Mouse (Mus musculus) erythroid progenitor cell, adult 5-6 weeks (primary cell): Measurements from ENCODE around the gene Hist1h2bj. TPM values are rescaled to one million over a fixed set of nuclear protein-coding genes. Genes with fewer than 3 reads are reported as not detected.

Experiments used
- total RNA-seq, 2 experiments: library from RNA; stranded (forward) in 1 of 2; stranded (reverse) in 1 of 2; fragments of 150-400 nt in 1 of 2; fragments of 186-747, 209-891 nt in 1 of 2; gene quantifications; 2 replicates each; pipeline versions ENCODE4 v1.2.3 to v1.2.4; 2015 to 2017; ENCODE audit warnings: low replicate concordance in 2 of 2

Hist1h2bj gene
- total RNA-seq, 2 experiments from 2014 or later = 153 to 1,461 TPM

Other genes with a start within 250 kb of the Hist1h2bj start
- gene Hist1h2bq, start 233.0 kb upstream of the Hist1h2bj start, total RNA-seq (2015; ENCODE audit: low replicate concordance) = 607 and 1,040 TPM in 2 replicates
- 124 and 1,223 TPM in 2 replicates for gene Hist1h2bq, start 233.0 kb upstream of the Hist1h2bj start, total RNA-seq (2017; ENCODE audit: low replicate concordance)
- gene Hist1h2ao, start 232.7 kb upstream of the Hist1h2bj start, total RNA-seq (2015; ENCODE audit: low replicate concordance) = 587 and 743 TPM in 2 replicates
- 2,181 TPM in 1 of 2 replicates, not detected in the other for gene Hist1h2ao, start 232.7 kb upstream of the Hist1h2bj start, total RNA-seq (2017; ENCODE audit: low replicate concordance)
- gene Hist1h4m, start 231.5 kb upstream of the Hist1h2bj start, total RNA-seq (2015; ENCODE audit: low replicate concordance) = 328 and 512 TPM in 2 replicates
- 4,244 and 7,239 TPM in 2 replicates for gene Hist1h4m, start 231.5 kb upstream of the Hist1h2bj start, total RNA-seq (2017; ENCODE audit: low replicate concordance)
- gene Hist1h4n, start 211.0 kb upstream of the Hist1h2bj start, total RNA-seq (2015; ENCODE audit: low replicate concordance) = 169 and 258 TPM in 2 replicates
- 2,740 and 4,790 TPM in 2 replicates for gene Hist1h4n, start 211.0 kb upstream of the Hist1h2bj start, total RNA-seq (2017; ENCODE audit: low replicate concordance)
- 209 and 329 TPM in 2 replicates for gene Hist1h2ap, start 209.7 kb upstream of the Hist1h2bj start, total RNA-seq (2015; ENCODE audit: low replicate concordance)
- 6,300 and 16,342 TPM in 2 replicates for gene Hist1h2ap, start 209.7 kb upstream of the Hist1h2bj start, total RNA-seq (2017; ENCODE audit: low replicate concordance)
- gene Hist1h2br, start 209.5 kb upstream of the Hist1h2bj start, total RNA-seq (2015; ENCODE audit: low replicate concordance) = 696 and 939 TPM in 2 replicates
- 393 and 1,610 TPM in 2 replicates for gene Hist1h2br, start 209.5 kb upstream of the Hist1h2bj start, total RNA-seq (2017; ENCODE audit: low replicate concordance)
- gene Zfp184, start 98.1 kb upstream of the Hist1h2bj start, total RNA-seq (2015; ENCODE audit: low replicate concordance) = not detected in 2 replicates
- 1.3 TPM in 1 of 2 replicates, not detected in the other for gene Zfp184, start 98.1 kb upstream of the Hist1h2bj start, total RNA-seq (2017; ENCODE audit: low replicate concordance)
- gene Pom121l2, start 62.0 kb upstream of the Hist1h2bj start, total RNA-seq (2015; ENCODE audit: low replicate concordance) = not detected in 2 replicates
- gene Pom121l2, start 62.0 kb upstream of the Hist1h2bj start, total RNA-seq (2017; ENCODE audit: low replicate concordance) = not detected in 2 replicates
- 4.0 TPM in 1 of 2 replicates, not detected in the other for gene Prss16, start 33.5 kb upstream of the Hist1h2bj start, total RNA-seq (2015; ENCODE audit: low replicate concordance)
- not detected in 2 replicates for gene Prss16, start 33.5 kb upstream of the Hist1h2bj start, total RNA-seq (2017; ENCODE audit: low replicate concordance)
- 4.6 TPM in 1 of 2 replicates, not detected in the other for gene Hist1h2ah, start 7.6 kb upstream of the Hist1h2bj start, total RNA-seq (2015; ENCODE audit: low replicate concordance)
- 2,615 and 4,600 TPM in 2 replicates for gene Hist1h2ah, start 7.6 kb upstream of the Hist1h2bj start, total RNA-seq (2017; ENCODE audit: low replicate concordance)
- gene Hist1h2bk, start 7.3 kb upstream of the Hist1h2bj start, total RNA-seq (2015; ENCODE audit: low replicate concordance) = 206 and 707 TPM in 2 replicates
- gene Hist1h2bk, start 7.3 kb upstream of the Hist1h2bj start, total RNA-seq (2017; ENCODE audit: low replicate concordance) = 2,593 and 2,906 TPM in 2 replicates
- gene Hist1h4i, start 1.9 kb upstream of the Hist1h2bj start, total RNA-seq (2015; ENCODE audit: low replicate concordance) = 116 and 173 TPM in 2 replicates
- gene Hist1h4i, start 1.9 kb upstream of the Hist1h2bj start, total RNA-seq (2017; ENCODE audit: low replicate concordance) = 364 and 489 TPM in 2 replicates
- 142 and 172 TPM in 2 replicates for gene Hist1h2ag, start 270 bp upstream of the Hist1h2bj start, total RNA-seq (2015; ENCODE audit: low replicate concordance)
- 3,967 and 4,951 TPM in 2 replicates for gene Hist1h2ag, start 270 bp upstream of the Hist1h2bj start, total RNA-seq (2017; ENCODE audit: low replicate concordance)
- gene Vmn1r188, start 41.2 kb downstream of the Hist1h2bj start, total RNA-seq (2015; ENCODE audit: low replicate concordance) = not detected in 2 replicates
- gene Vmn1r188, start 41.2 kb downstream of the Hist1h2bj start, total RNA-seq (2017; ENCODE audit: low replicate concordance) = 0.26 TPM in 1 of 2 replicates, not detected in the other
- 0.36 TPM in 1 of 2 replicates, not detected in the other for gene Vmn1r189, start 62.6 kb downstream of the Hist1h2bj start, total RNA-seq (2015; ENCODE audit: low replicate concordance)
- gene Vmn1r189, start 62.6 kb downstream of the Hist1h2bj start, total RNA-seq (2017; ENCODE audit: low replicate concordance) = not detected in 2 replicates
- not detected in 2 replicates for gene Vmn1r191, start 140.8 kb downstream of the Hist1h2bj start, total RNA-seq (2015; ENCODE audit: low replicate concordance)
- not detected in 2 replicates for gene Vmn1r191, start 140.8 kb downstream of the Hist1h2bj start, total RNA-seq (2017; ENCODE audit: low replicate concordance)
- gene Vmn1r192, start 147.9 kb downstream of the Hist1h2bj start, total RNA-seq (2015; ENCODE audit: low replicate concordance) = not detected in 2 replicates
- not detected in 2 replicates for gene Vmn1r192, start 147.9 kb downstream of the Hist1h2bj start, total RNA-seq (2017; ENCODE audit: low replicate concordance)
- gene Vmn1r193, start 179.9 kb downstream of the Hist1h2bj start, total RNA-seq (2015; ENCODE audit: low replicate concordance) = not detected in 2 replicates
- not detected in 2 replicates for gene Vmn1r193, start 179.9 kb downstream of the Hist1h2bj start, total RNA-seq (2017; ENCODE audit: low replicate concordance)
- gene Vmn1r194, start 201.0 kb downstream of the Hist1h2bj start, total RNA-seq (2015; ENCODE audit: low replicate concordance) = not detected in 2 replicates
- gene Vmn1r194, start 201.0 kb downstream of the Hist1h2bj start, total RNA-seq (2017; ENCODE audit: low replicate concordance) = not detected in 2 replicates
- gene Vmn1r195, start 227.3 kb downstream of the Hist1h2bj start, total RNA-seq (2015; ENCODE audit: low replicate concordance) = not detected in 2 replicates
- gene Vmn1r195, start 227.3 kb downstream of the Hist1h2bj start, total RNA-seq (2017; ENCODE audit: low replicate concordance) = not detected in 2 replicates
- not detected in 2 replicates for gene Vmn1r196, start 246.7 kb downstream of the Hist1h2bj start, total RNA-seq (2015; ENCODE audit: low replicate concordance)
- not detected in 2 replicates for gene Vmn1r196, start 246.7 kb downstream of the Hist1h2bj start, total RNA-seq (2017; ENCODE audit: low replicate concordance)